Mouse (Mus musculus) kidney, adult 9 months (tissue): Measurements from ENCODE around the gene Vps52.

Source experiments
- DNase-seq: peaks from one replicate; pipeline ENCODE4 v3.0.0; 2022

Gene Vps52

DNA sequence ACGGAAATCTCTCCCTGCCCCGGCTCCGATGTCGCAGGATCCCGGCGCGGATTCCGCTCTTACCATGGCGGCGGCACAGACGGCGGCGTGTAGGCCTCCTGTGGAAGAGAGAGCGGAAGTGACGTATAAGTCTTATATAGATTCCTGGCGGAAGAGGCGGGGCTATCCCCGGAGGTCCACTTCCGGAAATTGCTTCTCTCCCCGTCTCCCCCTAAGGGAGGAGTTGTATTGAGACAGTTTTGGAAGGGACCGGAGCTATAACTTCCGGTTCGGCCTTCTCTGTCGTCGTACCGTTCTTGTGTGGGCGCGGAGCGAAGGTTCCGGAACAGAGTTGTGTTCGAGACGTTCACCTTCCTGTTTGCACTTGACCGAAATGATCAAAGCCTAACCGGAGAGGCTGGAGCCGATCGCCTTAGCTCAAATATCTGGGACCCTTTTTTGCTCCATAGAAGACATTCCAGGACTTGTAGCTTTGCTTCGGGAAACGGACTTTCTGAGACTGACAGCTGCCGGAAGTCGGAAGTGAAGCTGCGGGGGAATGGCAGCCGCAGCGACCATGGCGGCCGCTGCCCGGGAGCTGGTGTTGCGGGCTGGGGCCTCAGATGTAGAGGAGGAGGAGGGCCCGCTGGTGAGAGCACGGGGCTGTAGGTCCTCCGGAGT lies at the start of gene Vps52, which contains the start of gene Rps18:
TSS of gene Vps52 (plus strand) at position 258 of the 660 bp plus-strand sequence.
TSS of gene Rps18 (minus strand) at position 447 of the 660 bp plus-strand sequence.
- peak; percentile 99 for DNase-seq

DNA sequence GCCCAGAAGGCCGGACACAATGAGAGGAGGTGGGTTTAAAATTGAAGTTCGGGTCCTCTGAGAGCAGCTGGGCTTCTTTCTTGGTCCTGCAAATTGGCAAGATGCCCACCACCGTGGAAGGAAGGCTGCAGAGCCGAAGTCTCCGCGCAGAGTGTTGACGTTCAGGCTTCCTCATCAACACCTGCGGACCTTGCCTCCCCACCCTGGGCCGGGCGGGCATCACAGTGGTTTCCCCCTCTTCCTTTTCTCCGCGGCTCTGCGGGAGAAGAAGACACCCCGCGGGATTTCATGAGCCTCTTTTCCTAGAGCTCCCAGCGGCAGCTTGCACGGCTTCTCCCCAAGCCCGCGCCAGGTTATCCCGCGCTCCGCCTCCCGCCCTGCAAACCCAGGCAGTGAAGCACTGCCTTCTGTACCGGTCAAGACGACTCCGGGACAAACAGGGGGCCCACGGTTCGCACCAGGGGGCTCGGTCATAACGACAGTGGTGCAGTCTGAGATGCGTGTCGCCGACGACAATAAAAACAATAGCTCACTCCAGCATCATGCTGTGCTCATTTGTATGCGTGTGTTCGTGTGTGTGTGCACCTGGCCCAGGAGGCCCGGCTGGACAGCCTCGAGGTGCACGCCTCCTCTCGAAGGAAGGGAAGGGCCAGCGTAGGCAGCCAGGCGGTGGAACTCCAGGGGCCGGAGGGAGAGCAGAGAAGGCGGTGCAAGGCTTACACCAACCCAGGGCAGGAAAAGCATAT lies 47.1 kb upstream of the Vps52 start:
- DNase-seq: peak; percentile 58

GRCm38 (mm10) chr17:33909077-33909868 lies 46.3 kb upstream of the Vps52 start, which contains the start of gene Daxx:
Daxx (plus strand) TSS chr17:33909414.
- peak; percentile 99 for DNase-seq

GRCm38 (mm10) chr17:33909869-33910250 lies 45.8 kb upstream of the Vps52 start:
- peak; percentile 65 for DNase-seq

DNA sequence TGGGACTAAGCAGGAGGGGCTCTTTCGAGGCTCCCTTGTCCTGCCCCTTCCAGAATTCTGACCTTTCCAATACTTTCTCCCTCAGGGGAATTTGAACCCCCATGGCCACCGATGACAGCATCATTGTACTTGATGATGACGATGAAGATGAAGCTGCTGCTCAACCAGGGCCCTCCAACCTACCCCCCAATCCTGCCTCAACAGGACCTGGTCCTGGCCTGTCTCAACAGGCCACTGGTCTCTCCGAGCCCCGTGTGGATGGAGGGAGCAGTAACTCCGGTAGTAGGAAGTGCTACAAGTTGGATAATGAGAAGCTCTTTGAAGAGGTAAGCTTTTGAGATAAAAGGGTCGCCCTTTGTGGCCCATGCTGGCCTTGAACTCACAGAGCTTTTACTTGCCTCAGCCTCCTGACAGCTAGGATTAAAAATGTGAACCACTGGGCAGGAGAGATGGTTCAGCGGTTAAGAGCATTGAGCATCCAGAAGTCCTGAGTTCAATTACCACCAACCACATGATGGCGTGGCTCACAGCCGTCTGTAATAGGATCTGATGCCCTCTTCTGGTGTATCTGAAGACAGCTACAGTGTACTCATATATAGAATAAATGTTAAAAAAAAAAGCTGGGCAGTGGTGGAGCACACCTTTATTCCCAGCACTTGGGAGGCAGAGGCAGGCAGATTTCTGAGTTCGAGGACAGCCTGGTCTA lies 45.1 kb upstream of the Vps52 start:
- DNase-seq: no peak

DNA sequence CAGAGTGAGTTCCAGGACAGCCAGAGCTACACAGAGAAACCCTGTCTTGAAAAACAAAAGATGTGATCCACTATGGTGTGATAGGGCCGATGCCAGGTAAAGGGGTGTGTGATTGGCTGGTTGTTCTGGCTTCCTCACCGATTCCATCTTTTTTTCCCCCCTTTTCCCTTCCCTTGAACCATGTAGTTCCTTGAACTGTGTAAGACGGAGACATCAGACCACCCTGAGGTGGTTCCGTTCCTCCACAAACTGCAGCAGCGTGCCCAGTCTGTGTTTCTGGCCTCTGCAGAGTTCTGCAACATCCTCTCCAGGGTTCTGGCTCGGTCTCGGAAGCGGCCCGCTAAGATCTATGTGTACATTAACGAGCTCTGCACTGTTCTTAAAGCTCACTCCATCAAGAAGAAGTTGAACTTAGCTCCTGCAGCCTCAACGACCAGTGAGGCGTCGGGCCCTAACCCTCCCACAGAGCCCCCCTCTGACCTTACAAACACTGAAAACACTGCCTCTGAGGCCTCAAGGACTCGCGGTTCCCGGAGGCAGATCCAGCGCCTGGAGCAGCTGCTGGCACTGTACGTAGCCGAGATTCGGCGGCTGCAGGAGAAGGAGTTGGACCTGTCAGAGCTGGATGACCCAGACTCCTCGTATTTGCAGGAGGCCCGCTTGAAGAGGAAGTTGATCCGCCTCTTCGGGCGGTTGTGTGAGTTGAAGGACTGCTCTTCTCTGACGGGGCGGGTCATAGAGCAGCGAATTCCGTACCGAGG lies 44.4 kb upstream of the Vps52 start:
- DNase-seq: no peak

DNA sequence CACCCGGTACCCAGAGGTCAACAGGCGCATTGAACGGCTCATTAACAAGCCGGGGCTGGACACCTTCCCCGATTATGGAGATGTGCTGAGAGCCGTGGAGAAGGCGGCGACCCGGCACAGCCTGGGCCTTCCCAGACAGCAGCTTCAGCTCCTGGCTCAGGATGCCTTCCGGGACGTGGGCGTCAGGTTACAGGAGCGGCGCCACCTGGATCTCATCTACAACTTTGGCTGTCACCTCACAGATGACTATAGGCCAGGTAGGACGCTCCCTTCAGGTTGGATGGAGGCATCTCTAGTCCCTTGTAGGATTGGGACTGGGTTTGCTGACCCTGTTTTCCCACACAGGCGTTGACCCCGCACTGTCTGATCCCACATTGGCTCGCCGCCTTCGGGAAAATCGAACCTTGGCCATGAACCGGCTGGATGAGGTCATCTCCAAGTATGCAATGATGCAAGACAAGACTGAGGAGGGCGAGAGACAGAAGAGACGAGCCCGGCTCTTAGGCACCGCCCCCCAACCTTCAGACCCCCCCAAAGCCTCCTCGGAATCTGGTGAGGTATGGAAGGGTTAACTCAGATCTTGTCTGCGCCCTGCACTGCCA lies 43.7 kb upstream of the Vps52 start:
- peak; percentile 61 for DNase-seq

DNA sequence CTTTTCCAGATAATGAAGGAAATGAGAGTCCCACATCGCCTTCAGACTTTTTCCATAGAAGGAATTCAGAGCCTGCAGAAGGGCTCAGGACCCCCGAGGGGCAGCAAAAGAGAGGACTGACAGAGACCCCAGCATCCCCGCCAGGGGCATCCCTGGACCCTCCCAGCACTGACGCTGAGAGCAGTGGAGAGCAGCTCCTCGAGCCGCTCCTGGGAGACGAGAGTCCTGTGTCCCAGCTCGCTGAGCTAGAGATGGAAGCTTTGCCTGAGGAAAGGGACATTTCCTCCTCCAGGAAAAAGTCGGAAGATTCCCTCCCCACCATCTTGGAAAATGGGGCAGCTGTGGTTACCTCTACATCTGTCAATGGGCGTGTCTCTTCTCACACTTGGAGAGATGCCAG lies 42.3 kb upstream of the Vps52 start:
- DNase-seq: peak; percentile 7

DNA sequence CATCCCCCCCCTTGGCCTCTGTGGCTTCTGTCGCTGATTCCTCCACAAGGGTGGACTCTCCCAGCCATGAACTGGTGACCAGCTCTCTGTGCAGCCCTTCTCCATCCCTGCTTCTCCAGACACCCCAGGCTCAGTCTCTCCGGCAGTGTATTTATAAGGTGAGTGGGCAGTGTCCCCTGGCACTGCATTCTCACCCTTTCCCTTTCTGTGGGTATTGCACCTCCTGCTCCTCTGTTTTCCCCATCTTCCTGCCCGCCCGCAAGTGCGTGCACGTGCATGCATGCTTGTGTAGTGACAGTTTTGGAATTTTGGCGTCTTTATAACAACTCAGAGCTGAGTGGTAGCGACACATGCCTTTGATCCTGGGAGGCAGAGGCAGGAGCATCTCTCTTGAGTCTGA lies 41.7 kb upstream of the Vps52 start:
- peak; percentile 9 for DNase-seq

DNA sequence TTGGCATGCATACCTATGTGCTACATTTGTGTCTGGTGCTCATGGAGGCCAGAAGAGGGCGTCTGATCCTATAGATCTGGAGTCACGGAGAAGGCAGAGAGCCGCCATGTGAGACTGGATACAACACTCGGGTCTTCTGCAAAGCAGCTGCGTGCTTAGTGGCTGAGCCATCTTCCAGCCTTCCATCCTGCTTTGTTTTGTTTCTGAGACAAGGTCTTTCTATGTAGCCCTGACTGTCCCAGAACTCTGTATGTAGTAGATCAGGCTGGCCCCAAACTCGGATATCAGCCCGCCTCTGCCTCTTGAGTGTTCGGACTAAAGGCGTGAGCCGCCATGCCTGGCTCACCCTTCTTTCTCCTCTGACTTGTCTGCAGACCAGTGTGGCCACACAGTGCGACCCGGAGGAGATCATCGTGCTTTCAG lies 40.6 kb upstream of the Vps52 start:
- peak; percentile 35 for DNase-seq

DNA sequence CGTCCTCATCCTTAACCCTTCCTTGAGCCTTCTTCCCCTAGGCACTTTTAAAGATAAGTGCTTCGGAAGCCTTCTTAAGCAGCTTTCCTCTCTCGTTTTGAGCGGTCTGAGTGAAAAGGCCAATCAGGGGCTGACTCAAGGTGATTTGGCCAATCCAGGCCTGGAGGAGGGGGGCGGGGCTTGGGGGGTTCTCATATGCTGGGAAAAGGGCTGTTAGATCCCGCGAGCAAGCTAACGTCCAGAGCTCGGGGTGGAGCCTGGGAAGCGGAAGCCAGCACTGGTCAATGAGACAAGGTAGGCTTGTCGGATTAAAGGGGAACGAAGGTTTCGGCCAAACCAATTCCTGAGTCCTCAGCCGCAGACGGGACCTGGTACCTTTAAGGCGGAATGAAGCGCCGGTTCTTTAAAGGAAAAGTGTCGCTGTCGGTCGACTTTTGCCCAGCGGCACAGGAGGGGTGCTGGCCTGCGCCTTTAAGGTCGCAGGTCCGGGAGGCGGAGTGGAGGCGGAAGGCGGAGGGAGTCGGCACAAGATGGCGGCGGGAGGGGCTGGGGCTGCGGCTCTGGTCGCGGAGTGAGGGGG lies 39.9 kb upstream of the Vps52 start, which contains the start of the genes Tapbp and Zbtb22:
TSS of gene Tapbp (plus strand) at position 229 of the 580 bp plus-strand sequence.
TSS of gene Zbtb22 (plus strand) at position 234 of the 580 bp plus-strand sequence.
- DNase-seq: peak; percentile 99

DNA sequence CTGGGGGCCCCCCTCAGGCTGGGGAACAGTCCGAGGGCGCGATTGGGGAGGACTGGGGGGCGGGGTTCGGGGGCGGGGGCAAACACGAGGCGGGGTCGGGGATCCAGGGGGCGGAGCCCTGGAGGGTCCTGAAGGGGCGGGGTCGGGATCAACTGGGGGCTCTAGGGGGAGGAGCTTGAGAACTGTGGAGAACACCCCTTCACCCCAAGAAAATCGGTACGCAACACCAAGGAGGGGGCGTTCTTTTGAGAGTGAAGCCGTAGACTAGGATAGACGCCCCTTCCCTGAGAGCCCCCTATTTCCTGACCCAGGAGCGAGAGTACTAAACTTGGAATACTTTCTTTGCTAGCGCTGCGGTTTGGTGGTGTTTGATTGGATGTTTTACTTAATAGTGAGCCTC lies 39.3 kb upstream of the Vps52 start:
- DNase-seq: peak; percentile 52

GRCm38 (mm10) chr17:33916847-33917655 lies 38.6 kb upstream of the Vps52 start:
- DNase-seq: peak; percentile 35

- DNase-seq: peak; percentile 27
These were observed 37.8 kb upstream of the Vps52 start for GRCm38 (mm10) chr17:33917656-33918292.

- DNase-seq: peak; percentile 35
These were observed 37.1 kb upstream of the Vps52 start for GRCm38 (mm10) chr17:33918293-33919203.

DNA sequence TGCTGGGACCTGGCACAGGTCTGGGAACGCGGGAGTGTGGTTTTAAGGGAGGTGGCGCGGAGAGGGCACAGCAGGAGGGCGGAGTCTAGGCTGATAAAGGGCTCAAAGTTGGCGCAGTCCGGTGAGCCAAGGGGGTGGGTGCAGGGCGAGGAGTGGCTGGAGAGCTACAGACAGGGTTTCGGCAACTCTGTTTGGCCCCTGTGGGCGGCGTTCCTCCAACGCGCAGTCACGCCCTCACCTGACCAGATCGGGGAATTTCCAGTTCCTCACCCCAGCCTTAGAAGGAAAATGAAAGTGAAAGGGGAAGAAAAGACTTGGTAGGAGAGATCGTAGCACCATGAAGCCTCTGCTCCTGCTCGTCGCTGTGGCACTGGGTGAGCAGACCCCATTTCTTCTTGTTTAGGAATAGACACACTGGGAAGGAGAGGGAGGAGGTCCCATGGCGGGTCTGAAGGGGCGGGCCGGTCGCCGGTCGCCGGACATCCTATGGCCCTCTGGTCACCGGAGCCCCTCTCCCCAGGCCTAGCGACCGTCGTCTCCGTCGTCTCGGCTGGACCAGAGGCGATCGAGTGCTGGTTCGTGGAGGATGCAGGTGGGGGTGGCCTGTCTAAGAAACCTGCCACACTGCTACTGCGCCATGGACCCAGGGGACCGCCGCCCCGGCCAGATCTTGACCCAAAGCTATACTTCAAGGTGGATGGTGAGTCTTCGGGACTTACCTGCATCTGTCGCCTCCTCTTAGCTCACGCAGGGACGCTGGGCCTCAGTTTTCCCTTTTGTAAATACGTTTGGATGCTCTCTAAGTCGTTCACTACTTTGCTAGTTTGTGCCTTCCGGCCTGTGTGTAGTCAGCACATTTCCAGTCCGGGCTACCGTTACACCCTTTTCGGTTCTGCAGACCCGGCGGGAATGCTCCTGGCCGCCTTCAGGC lies 36.0 kb upstream of the Vps52 start:
- DNase-seq: peak; percentile 92
